Mouse (Mus musculus) cerebellum, adult 2 months (tissue): ENCODE measurements around the gene Mycbp2. TPM values are rescaled to one million over a fixed set of nuclear protein-coding genes. Genes with fewer than 3 reads are reported as not detected.

Source experiments
- DNase-seq, 2 experiments: peaks; one replicate each; pipeline ENCODE4 v3.0.0; 2021
- H3K27ac ChIP-seq: fragments of 200-500 bp; 2 replicates; pipeline ENCODE4 v1.5.1; 2012; ENCODE audit warnings: low read length, control low read depth, inconsistent platforms; ENCODE audit not compliant: insufficient read depth
- H3K27me3 ChIP-seq: fragments of 200-500 bp; 2 replicates; pipeline ENCODE4 v1.6.1; 2012; ENCODE audit warnings: inconsistent platforms, mild to moderate bottlenecking, low read length, moderate library complexity; ENCODE audit not compliant: control insufficient read depth, insufficient read depth
- H3K4me1 ChIP-seq: fragments of 200-500 bp; 2 replicates; pipeline ENCODE4 v1.6.1; 2011; ENCODE audit warnings: low read length; ENCODE audit not compliant: control insufficient read depth, insufficient read depth
- H3K4me3 ChIP-seq: fragments of 200-500 bp; replicated peaks from 2 replicates; pipeline ENCODE3; 2011; ENCODE audit warnings: mild to moderate bottlenecking, low read depth, low read length, control low read depth; ENCODE audit not compliant: insufficient read depth
- CTCF ChIP-seq: fragments of 200-500 bp; IDR thresholded peaks from 2 replicates; pipeline ENCODE4 v1.5.1; 2011; ENCODE audit warnings: low read depth, mild to moderate bottlenecking, control low read depth, low read length, moderate library complexity, borderline replicate concordance; ENCODE audit not compliant: insufficient read depth
- POLR2A ChIP-seq: fragments of 200-500 bp; IDR thresholded peaks from 2 replicates; pipeline ENCODE4 v1.6.1; 2011; ENCODE audit warnings: low read length, control low read depth, borderline replicate concordance; ENCODE audit not compliant: insufficient read depth
- WGBS: fragments of 180-500 bp; shearing (Covaris S2); methylation state at CpG from one replicate; pipeline ENCODE4 v1.1.7; 2018; 5-methylcytosine and 5-hydroxymethylcytosine counted together
- polyA plus RNA-seq: library from polyadenylated mRNA; depleted of rRNA; stranded (reverse); fragments of >200 nt; gene quantifications from 2 replicates; pipeline ENCODE4 v1.2.3, GENCODE M21; 2012

Mycbp2 gene
- polyA plus RNA-seq, 1 experiment: 147 TPM

DNA sequence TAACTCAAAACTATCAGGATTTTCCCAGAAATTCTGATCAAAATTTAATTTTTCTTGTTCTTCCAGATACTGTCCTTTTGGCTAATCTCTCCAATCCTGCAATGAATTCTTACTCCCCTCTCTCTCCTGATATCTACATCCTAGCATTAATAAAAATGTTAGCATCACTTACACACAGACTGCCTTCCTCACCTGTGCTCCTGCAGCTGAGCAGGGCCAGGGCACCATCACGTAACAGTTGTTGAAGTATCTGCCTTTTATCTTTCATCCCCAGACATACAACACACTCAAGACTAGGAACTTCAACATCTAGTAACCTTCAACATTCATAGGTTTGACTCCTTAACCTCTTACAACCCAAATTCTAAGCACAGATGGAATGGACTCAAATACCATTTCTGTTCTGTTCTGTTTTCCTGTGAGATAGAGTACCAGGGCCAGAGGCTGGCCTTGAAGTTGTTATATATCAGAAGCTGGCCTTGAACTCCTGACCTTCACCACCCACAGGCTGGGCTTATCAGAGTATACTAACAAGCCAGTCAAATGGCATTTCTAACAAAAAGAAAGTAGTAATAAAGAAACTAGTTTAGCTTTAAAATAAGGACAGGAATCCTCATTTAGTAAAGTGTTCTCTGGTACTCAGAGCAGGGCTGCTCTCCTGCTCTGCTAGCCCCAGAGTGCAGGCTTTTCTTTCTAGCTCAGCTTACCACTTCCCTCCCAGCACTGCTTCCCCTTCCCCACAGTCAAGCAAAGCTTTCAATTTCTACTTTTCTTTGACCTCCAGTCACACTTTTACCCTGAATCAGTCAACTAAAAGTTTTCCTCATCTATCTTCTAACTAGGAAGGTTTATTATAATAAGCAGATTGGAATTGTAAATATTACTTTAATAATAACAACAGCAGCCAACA, 5.0 kb downstream of the Mycbp2 start:
- no peak for DNase-seq
- TF ChIP-seq POLR2A (no peak), CTCF (no peak)
- H3K4me1 ChIP-seq: no peaks in the 10 kb centered on the region; the same call in 1 of the 2 replicates
- WGBS: 51% methylated on average over 1 of the region's 1 CpGs
- H3K27me3 ChIP-seq: no peaks in the 10 kb centered on the region
- H3K4me3 ChIP-seq: no peak overlapping the region
- H3K27ac ChIP-seq: no peak overlapping the region

DNA sequence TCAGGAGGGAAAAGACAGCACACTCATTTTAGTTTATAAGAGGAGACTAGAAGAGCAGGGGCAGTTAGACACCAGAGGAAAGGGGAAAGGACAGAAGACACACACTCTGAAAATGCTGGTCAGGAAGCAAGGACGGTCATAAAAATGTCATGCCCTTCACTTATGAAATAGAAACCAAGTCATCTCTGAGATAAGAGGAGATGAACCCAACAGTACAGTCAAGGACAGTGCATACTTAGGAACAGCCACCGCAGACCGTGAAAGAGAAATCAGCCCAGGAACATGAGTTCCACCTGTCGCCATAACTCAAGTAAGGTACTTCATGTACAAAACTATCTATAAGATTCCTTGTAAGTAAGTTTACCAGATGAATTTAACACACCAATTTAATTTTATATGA, 33.7 kb downstream of the Mycbp2 start:
- Histone ChIP-seq H3K27ac (no peak overlapping the region), H3K4me1 (no peaks in the 10 kb centered on the region), H3K27me3 (no peaks in the 10 kb centered on the region), H3K4me3 (no peak overlapping the region)
- no peak for DNase-seq
- 99% methylated on average over 4 of the region's 4 CpGs for WGBS
- no peak for TF ChIP-seq POLR2A
- TF ChIP-seq CTCF: no peak

DNA sequence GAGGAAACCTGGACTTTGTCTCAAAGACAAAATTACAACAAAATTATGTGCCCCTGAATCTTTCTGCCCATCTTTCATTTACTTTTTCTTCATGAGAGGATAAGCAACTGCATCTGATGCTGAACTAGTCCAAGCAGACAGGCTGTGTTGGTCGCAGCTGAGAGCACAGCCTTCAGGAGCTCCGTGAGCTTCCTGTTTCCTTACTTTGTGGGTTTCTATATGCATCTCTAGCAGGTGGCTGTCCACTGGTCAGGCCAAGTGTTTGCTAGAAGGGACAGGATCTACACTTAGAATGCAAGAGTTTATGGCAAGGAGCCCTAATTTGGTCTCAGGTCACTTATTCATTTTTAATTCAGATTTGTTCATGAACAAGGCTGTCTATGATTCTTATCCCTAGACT, 50.4 kb downstream of the Mycbp2 start:
- H3K4me1 ChIP-seq: no peaks in the 10 kb centered on the region
- DNase-seq: no peak
- TF ChIP-seq CTCF: no peak
- TF ChIP-seq POLR2A: no peak
- H3K27me3 ChIP-seq: no peaks in the 10 kb centered on the region
- H3K4me3 ChIP-seq: no peak overlapping the region
- H3K27ac ChIP-seq: no peak overlapping the region
- 91% methylated on average over 2 of the region's 2 CpGs for WGBS

DNA sequence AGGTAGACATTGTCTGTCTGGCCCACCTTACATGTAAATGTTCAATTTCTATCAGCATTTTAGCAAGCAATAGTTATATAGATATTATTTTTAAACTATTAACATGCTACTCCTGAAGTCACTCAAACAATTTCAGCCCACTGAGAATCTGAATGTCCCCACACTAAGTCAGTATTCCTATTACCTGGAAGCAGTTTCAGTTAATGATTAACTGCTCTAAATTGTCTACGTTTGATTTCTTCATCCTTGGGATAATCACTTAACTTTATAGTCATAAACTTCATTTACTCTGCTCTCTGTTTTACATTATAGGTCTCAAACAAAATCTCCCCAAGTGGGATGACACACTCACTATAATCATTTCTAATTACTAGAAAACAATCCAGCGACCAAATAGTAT, 60.0 kb downstream of the Mycbp2 start:
- no peak overlapping the region for H3K27ac ChIP-seq

DNA sequence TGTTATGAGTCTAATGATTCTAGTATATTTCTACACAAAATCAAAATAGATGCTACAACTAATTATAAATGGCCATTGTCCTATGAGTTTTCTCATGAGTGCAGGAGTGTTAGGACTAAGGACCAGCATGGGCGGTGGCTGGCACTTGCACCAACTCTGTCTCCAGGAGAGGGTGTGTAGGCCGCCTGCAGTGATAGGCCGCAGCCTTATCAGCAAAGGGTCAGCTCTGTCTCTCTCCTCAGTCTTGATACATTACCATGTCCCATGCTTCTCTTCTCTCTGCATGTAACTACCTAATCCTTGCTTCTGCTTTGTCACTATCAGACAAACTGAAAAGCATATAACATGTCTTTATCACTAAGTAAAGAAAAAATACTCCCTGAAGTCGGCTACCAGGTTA, 69.9 kb downstream of the Mycbp2 start:
- no peak for DNase-seq
- H3K27ac ChIP-seq: no peak overlapping the region
- H3K4me1 ChIP-seq: no peaks in the 10 kb centered on the region
- 96% methylated on average over 4 of the region's 4 CpGs for WGBS
- TF ChIP-seq CTCF (no peak), POLR2A (no peak)
- no peaks in the 10 kb centered on the region for H3K27me3 ChIP-seq
- no peak overlapping the region for H3K4me3 ChIP-seq

More for the DNA sequence above, 60.0 kb downstream of the Mycbp2 start:
- Histone ChIP-seq H3K4me1 (no peaks in the 10 kb centered on the region), H3K4me3 (no peak overlapping the region), H3K27me3 (no peaks in the 10 kb centered on the region)
- no peak for DNase-seq
- TF ChIP-seq POLR2A (no peak), CTCF (no peak)
- WGBS: 94% methylated on average over 2 of the region's 2 CpGs

DNA sequence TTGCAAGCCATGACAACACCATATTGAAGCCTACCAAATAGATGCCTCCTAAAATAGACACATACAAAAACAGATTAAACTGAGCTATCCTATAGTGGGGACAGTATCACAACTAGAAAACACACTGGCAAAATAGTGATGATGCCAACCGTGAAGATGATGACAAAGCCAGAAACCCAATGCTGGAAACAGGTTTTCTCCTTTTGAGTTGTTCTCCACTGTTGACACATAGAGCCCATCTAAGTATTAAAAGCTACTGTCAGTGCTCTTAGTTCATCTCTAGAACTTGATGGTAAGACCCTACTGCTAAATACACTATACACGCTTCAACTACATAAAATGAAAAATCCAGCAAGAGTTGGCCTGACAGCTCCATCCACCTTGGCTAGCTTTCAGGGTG, 86.2 kb downstream of the Mycbp2 start:
- no peak for DNase-seq
- no peak for TF ChIP-seq POLR2A
- TF ChIP-seq CTCF: no peak
- WGBS: 96% methylated on average over 2 of the region's 2 CpGs
- H3K4me3 ChIP-seq: no peak overlapping the region
- no peaks in the 10 kb centered on the region for H3K27me3 ChIP-seq
- no peaks in the 10 kb centered on the region for H3K4me1 ChIP-seq
- no peak overlapping the region for H3K27ac ChIP-seq

DNA sequence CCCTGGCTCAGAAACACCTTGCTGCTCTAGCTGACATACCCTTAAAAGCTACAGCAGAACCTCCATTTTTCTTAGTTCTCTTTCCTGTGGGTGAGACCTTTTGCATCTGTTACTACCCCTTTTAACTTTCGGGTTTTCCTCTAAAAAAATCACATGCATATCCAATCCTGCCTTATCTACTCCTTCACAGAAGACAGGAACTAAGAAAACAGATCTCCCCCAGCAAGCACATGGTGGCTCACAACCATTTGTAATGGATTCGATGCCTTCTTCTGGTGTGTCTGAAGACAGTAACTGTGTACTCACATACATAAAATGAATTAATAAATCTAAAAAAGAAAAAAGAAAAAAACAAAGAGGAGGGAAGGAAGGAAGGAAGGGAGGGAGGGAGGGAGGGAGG, 87.9 kb downstream of the Mycbp2 start:
- no peaks in the 10 kb centered on the region for H3K27me3 ChIP-seq
- no peak overlapping the region for H3K27ac ChIP-seq
- WGBS: 95% methylated on average over 2 of the region's 2 CpGs
- peaks cover 3% of the 10 kb centered on the region; the same call in 1 of the 2 replicates for H3K4me1 ChIP-seq
- no peak overlapping the region for H3K4me3 ChIP-seq
- no peak for DNase-seq
- TF ChIP-seq CTCF: no peak
- no peak for TF ChIP-seq POLR2A

DNA sequence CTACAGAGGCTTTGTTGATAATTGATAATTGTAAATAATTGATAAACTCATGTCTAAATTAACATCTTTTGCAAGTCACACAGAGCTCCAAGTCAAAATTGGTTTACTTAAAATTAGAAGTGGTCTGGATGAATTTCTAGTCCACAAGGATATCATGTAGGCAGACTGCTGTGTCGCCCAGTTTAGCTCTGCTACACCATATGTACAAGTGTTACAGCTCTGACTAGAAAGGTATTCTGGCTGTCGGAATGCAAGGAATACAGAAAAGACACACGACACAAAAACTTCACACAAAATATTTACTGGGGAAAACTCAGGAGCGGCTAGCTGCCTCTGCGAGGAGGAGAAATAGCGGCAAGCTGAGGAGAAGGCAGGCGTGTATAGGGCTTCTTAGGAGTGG, 89.7 kb downstream of the Mycbp2 start:
- no peak for DNase-seq
- WGBS: 66% methylated on average over 7 of the region's 7 CpGs
- H3K27me3 ChIP-seq: no peaks in the 10 kb centered on the region
- H3K27ac ChIP-seq: no peak overlapping the region
- no peak overlapping the region for H3K4me3 ChIP-seq
- no peak for TF ChIP-seq POLR2A
- TF ChIP-seq CTCF: no peak
- H3K4me1 ChIP-seq: peaks cover 5% of the 10 kb centered on the region
